Comparison of ENCODE assay signal across 17 mouse cellular contexts in genomic region chr3:65145152-65145551, GRCm38 (mm10). TPM values are rescaled to one million over a fixed set of nuclear protein-coding genes. Genes with fewer than 3 reads are reported as not detected.
DNase-seq lines count a peak whose midpoint lies in the region; ATAC-seq and TF ChIP-seq lines count a peak whose summit lies in the region.
"Had no signal": no experiment of that assay in that cellular context is flagged by ENCODE, and none has a peak within 500 bp of the region (broad histone marks: within the 10 kb centered on the region; RNA-seq: fewer than 3 reads in every experiment).

No protein-coding gene starts in this region.

- DNase-seq in forebrain, embryonic 11.5 days (ENCODE audit: low spot score): no peak
- DNase-seq in forebrain, embryonic 10.5 days (ENCODE audit: extremely low spot score, low spot score): no peak
- peak; percentile 43 for DNase-seq in embryo, embryonic 10 days (ENCODE audit: low spot score)
- DNase-seq in hindbrain, embryonic 14.5 days (ENCODE audit: low spot score): no peak
- peak; percentile 46 for DNase-seq in midbrain, postnatal 0 days (ENCODE audit: low spot score)
- no peak for DNase-seq in heart, adult 18-20 months
- DNase-seq in testis, postnatal 10 days (ENCODE audit: low spot score): no peak
- no peak for DNase-seq in right cerebral cortex, postnatal 10 days (ENCODE audit: low spot score in 2 of 2)
- DNase-seq: cerebellum, adult 9-10 months; kidney, adult 11 months; kidney, postnatal 25 days; lung, adult 2 months; right cerebral cortex, postnatal 25 days; thymus, postnatal 36 days had no signal

- 36% methylated on average over 5 of the region's 5 CpGs for WGBS in forebrain, embryonic 11.5 days
- WGBS in forebrain, embryonic 10.5 days: 45% methylated on average over 5 of the region's 5 CpGs
- WGBS in hindbrain, embryonic 14.5 days: 9% methylated on average over 5 of the region's 5 CpGs
- 13% methylated on average over 5 of the region's 5 CpGs for WGBS in midbrain, postnatal 0 days

- no peaks in the 10 kb centered on the region for H3K4me1 ChIP-seq in forebrain, embryonic 11.5 days (replicated peaks; ENCODE audit: control insufficient read depth, insufficient read depth, low read length)
- peaks cover 9% of the 10 kb centered on the region for H3K4me1 ChIP-seq in forebrain, embryonic 10.5 days
- H3K4me1 ChIP-seq in hindbrain, embryonic 14.5 days (replicated peaks; ENCODE audit: control insufficient read depth, insufficient read depth, low read length): no peaks in the 10 kb centered on the region
- no peaks in the 10 kb centered on the region for H3K4me1 ChIP-seq in midbrain, postnatal 0 days (ENCODE audit: insufficient read depth, low read length)
- H3K4me1 ChIP-seq: embryonic facial prominence, embryonic 13.5 days; limb, embryonic 15.5 days had no signal

- H3K4me3 ChIP-seq in forebrain, embryonic 11.5 days (ENCODE audit: low read depth, low read length): no peak overlapping the region
- no peak overlapping the region for H3K4me3 ChIP-seq in forebrain, embryonic 10.5 days
- no peak overlapping the region for H3K4me3 ChIP-seq in hindbrain, embryonic 14.5 days (replicated peaks; ENCODE audit: low read length)
- no peak overlapping the region for H3K4me3 ChIP-seq in midbrain, postnatal 0 days (ENCODE audit: low read depth, low read length)
- H3K4me3 ChIP-seq: embryonic facial prominence, embryonic 13.5 days; limb, embryonic 15.5 days had no signal

- no peak for TF ChIP-seq CTCF in midbrain, postnatal 0 days (IDR thresholded peaks at IDR 0.05)

- no peak overlapping the region for H3K9ac ChIP-seq in forebrain, embryonic 11.5 days (ENCODE audit: low read length)
- H3K9ac ChIP-seq in hindbrain, embryonic 14.5 days: no peak overlapping the region
- no peak overlapping the region for H3K9ac ChIP-seq in midbrain, postnatal 0 days (replicated peaks; ENCODE audit: low read length, poor library complexity, severe bottlenecking)
- H3K9ac ChIP-seq: embryonic facial prominence, embryonic 13.5 days; limb, embryonic 15.5 days had no signal

- no peak overlapping the region for H3K4me2 ChIP-seq in forebrain, embryonic 11.5 days (ENCODE audit: low read depth, low read length, severe bottlenecking)
- no peak overlapping the region for H3K4me2 ChIP-seq in hindbrain, embryonic 14.5 days (replicated peaks)
- no peak overlapping the region for H3K4me2 ChIP-seq in midbrain, postnatal 0 days (ENCODE audit: low read depth, low read length, poor library complexity, severe bottlenecking)
- H3K4me2 ChIP-seq: embryonic facial prominence, embryonic 13.5 days; limb, embryonic 15.5 days had no signal

- H3K27ac ChIP-seq in forebrain, embryonic 11.5 days (ENCODE audit: low read depth, low read length): no peak overlapping the region
- no peak overlapping the region for H3K27ac ChIP-seq in forebrain, embryonic 10.5 days
- H3K27ac ChIP-seq in hindbrain, embryonic 14.5 days: no peak overlapping the region
- no peak overlapping the region for H3K27ac ChIP-seq in midbrain, postnatal 0 days (ENCODE audit: low read depth, low read length)
- H3K27ac ChIP-seq: embryonic facial prominence, embryonic 13.5 days; limb, embryonic 15.5 days had no signal

- no peaks in the 10 kb centered on the region for H3K9me3 ChIP-seq in forebrain, embryonic 11.5 days (ENCODE audit: control insufficient read depth, low read length)
- no peaks in the 10 kb centered on the region for H3K9me3 ChIP-seq in forebrain, embryonic 10.5 days
- H3K9me3 ChIP-seq in hindbrain, embryonic 14.5 days (ENCODE audit: control insufficient read depth, low read length): no peaks in the 10 kb centered on the region
- H3K9me3 ChIP-seq in midbrain, postnatal 0 days (ENCODE audit: low read length): no peaks in the 10 kb centered on the region
- H3K9me3 ChIP-seq: embryonic facial prominence, embryonic 13.5 days; limb, embryonic 15.5 days had no signal

- peak; percentile 69 for ATAC-seq in forebrain, embryonic 11.5 days (replicated peaks; ENCODE audit: low FRiP score)
- 0 out of 2 replicates have a peak, but pooled peaks have one; percentile 55 for ATAC-seq in hindbrain, embryonic 14.5 days (ENCODE audit: low FRiP score)
- ATAC-seq in midbrain, postnatal 0 days (ENCODE audit: low FRiP score): peak; percentile 86

- no peaks in the 10 kb centered on the region for H3K36me3 ChIP-seq in forebrain, embryonic 11.5 days (ENCODE audit: control insufficient read depth, insufficient read depth, low read length)
- no peaks in the 10 kb centered on the region for H3K36me3 ChIP-seq in forebrain, embryonic 10.5 days (replicated peaks)
- no peaks in the 10 kb centered on the region for H3K36me3 ChIP-seq in hindbrain, embryonic 14.5 days (replicated peaks; ENCODE audit: control insufficient read depth, insufficient read depth)
- no peaks in the 10 kb centered on the region for H3K36me3 ChIP-seq in midbrain, postnatal 0 days (ENCODE audit: insufficient read depth, low read length)
- H3K36me3 ChIP-seq: embryonic facial prominence, embryonic 13.5 days; limb, embryonic 15.5 days had no signal

- no peaks in the 10 kb centered on the region for H3K27me3 ChIP-seq in forebrain, embryonic 11.5 days (ENCODE audit: control insufficient read depth, insufficient read depth, low read length)
- no peaks in the 10 kb centered on the region for H3K27me3 ChIP-seq in forebrain, embryonic 10.5 days (ENCODE audit: poor library complexity, severe bottlenecking)
- no peaks in the 10 kb centered on the region for H3K27me3 ChIP-seq in hindbrain, embryonic 14.5 days (ENCODE audit: control insufficient read depth, insufficient read depth, low read length)
- H3K27me3 ChIP-seq in midbrain, postnatal 0 days (ENCODE audit: insufficient read depth, low read length): no peaks in the 10 kb centered on the region
- H3K27me3 ChIP-seq: embryonic facial prominence, embryonic 13.5 days; limb, embryonic 15.5 days had no signal

RNA-seq across cellular contexts. Expression of gene Kcnab1, which starts 36.0 kb away (rescaled TPM):
- polyA plus RNA-seq in forebrain, embryonic 11.5 days (2014; fragmentation: Nextera tagmentation; extraction: Ambion mirVana): 1.8 and 2.3 TPM in 2 replicates
- 2.3 and 2.4 TPM in 2 replicates for polyA plus RNA-seq in forebrain, embryonic 10.5 days (2016; fragmentation: Nextera tagmentation; extraction: Ambion mirVana)
- polyA plus RNA-seq in hindbrain, embryonic 14.5 days (2014; fragmentation: Nextera tagmentation; extraction: Ambion mirVana): 11.4 and 12.8 TPM in 2 replicates
- 7.1 and 8.0 TPM in 2 replicates for total RNA-seq in midbrain, postnatal 0 days (2014; rRNA removed)
- polyA plus RNA-seq in midbrain, postnatal 0 days (2015; fragmentation: Nextera tagmentation; extraction: Ambion mirVana): 8.6 and 8.8 TPM in 2 replicates
- 1 to 10 TPM; 3.5 to 3.7 TPM for total RNA-seq in heart, adult 18-20 months (2021)
- total RNA-seq: megakaryocyte-erythroid progenitor cell, adult 5-6 weeks had no signal

Comparison
In these comparisons a context has a peak if more than half of its experiments do, and no peak if none do; other contexts are left out.
1. DNase-seq: peak in embryo, embryonic 10 days (single experiment) and midbrain, postnatal 0 days (single experiment); none in forebrain, embryonic 11.5 days (single experiment), forebrain, embryonic 10.5 days (single experiment), hindbrain, embryonic 14.5 days (single experiment), heart, adult 18-20 months (0 of 2), testis, postnatal 10 days (single experiment) and right cerebral cortex, postnatal 10 days (0 of 2).
2. Peak in every context shown above with its lines, with median percentiles within 50 percentile points of each other: ATAC-seq.